Mouse (Mus musculus) heart, postnatal 0 days (tissue): ENCODE data around the gene Hid1.

Source experiments
- CTCF ChIP-seq: IDR thresholded peaks from 2 replicates; pipeline ENCODE4 v1.5.1; 2016; ENCODE audit warnings: antibody characterized with exemption, control low read depth, low read depth
- EP300 ChIP-seq: IDR thresholded peaks from 2 replicates; pipeline ENCODE4 v1.6.1; 2016; ENCODE audit warnings: antibody characterized with exemption, low read depth

DNA sequence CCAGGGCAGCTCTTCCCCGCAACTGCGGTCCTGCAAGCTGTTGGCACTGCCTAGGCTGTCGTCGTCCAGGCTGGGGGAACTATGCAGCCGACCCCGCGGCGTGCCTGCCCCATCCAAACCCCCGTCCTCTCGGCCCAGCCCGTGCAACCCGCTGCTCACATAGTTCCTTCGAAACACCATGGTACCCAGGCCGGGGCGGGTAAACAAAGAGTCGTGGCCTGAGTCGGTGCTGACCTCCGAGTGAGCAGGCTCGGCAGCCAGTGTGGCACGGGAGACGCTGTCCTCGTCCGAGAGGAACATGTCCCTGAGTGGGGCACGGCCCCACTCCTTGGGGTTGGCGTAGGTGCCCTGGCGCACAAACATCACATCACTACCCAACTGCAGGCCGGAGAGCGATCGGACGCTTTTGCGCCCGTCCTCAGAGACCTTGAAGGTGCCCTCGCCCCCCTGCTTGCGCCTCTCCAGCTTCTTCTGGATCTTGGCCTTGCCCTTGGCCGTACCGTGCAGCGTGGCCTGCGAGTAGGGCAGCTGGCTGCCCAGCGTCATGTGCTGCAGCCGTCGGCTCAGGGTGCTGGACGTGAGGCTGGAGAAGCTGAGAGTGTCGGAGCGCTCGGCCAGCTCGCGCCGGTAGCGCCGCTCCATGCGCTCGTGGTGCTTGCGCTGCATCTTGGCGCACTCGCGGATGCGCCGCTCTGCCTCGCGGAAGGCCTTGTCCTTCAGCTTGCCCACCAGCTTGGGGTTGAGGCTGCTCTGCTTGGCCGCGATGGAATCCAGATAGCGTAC is 49.1 kb downstream of the Hid1 start:
- TF ChIP-seq CTCF (no peak), EP300 (no peak)
